Mouse (Mus musculus) ES-Bruce4 (cell line): ENCODE measurements at regions not wholly inside any gene's neighbourhood (a gene's known extent, or its start where the extent isn't known, plus 50 kb on each side); places are given as distances from the start of the nearest gene placed in this dataset.

Experiments used
- H3K27ac ChIP-seq: 2 replicates; pipeline ENCODE4 v1.5.1; 2012; ENCODE audit warnings: low read length, inconsistent platforms; ENCODE audit not compliant: insufficient read depth
- H3K27me3 ChIP-seq: 2 replicates; pipeline ENCODE4 v1.6.1; 2012; ENCODE audit warnings: mild to moderate bottlenecking, low read length, inconsistent platforms; ENCODE audit not compliant: control insufficient read depth, poor library complexity, insufficient read depth, severe bottlenecking
- H3K36me3 ChIP-seq: 2 replicates; pipeline ENCODE4 v1.6.1; 2012; ENCODE audit warnings: inconsistent platforms, mild to moderate bottlenecking, low read length, moderate library complexity; ENCODE audit not compliant: control insufficient read depth, poor library complexity, insufficient read depth, severe bottlenecking
- H3K4me1 ChIP-seq: one replicate; pipeline ENCODE4 v1.8.1; 2011; ENCODE audit warnings: low read length; ENCODE audit not compliant: control insufficient read depth, insufficient read depth
- H3K4me3 ChIP-seq: 2 replicates; pipeline ENCODE4 v1.5.1; 2011; ENCODE audit warnings: low read depth, mild to moderate bottlenecking, low read length
- H3K9ac ChIP-seq: 2 replicates; pipeline ENCODE4 v1.6.1; 2012; ENCODE audit warnings: low read depth, mild to moderate bottlenecking, inconsistent platforms; ENCODE audit not compliant: poor library complexity, severe bottlenecking
- H3K9me3 ChIP-seq: replicated peaks from 2 replicates; pipeline ENCODE4 v1.6.1; 2012; ENCODE audit warnings: mild to moderate bottlenecking, low read length, inconsistent platforms; ENCODE audit not compliant: control insufficient read depth, poor library complexity, insufficient read depth, severe bottlenecking
- CTCF ChIP-seq: IDR thresholded peaks from one replicate; pipeline ENCODE4 v1.8.1; 2011; ENCODE audit warnings: low read depth, low read length
- EP300 ChIP-seq: IDR thresholded peaks from 2 replicates; pipeline ENCODE4 v1.6.1; 2011; ENCODE audit warnings: low read depth, low read length; ENCODE audit not compliant: insufficient read depth
- POLR2A ChIP-seq: IDR thresholded peaks from one replicate; pipeline ENCODE4 v1.8.1; 2011; ENCODE audit warnings: low read length; ENCODE audit not compliant: insufficient read depth

DNA sequence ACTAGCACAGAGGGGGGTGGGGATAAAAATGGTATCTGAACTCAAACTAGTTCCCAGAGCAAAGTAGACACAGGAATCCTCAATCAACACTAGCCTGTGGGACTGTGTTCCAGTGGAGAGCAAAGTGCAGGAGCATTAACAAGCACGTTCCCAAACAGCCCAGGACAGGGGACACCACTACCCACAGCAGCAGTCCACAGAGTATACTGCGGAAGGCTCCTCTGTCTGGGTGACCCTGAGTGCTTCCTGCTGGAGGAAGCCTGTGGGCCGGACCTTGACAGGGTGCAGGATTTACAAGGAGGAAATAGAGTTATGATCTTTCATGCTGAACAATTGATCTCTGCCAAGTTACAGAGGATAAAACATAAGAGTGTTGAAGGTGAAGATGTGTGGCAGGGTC lies 560.0 kb downstream of the Dcdc2c start:
- Histone ChIP-seq H3K27ac (no peak overlapping the region), H3K27me3 (no peaks in the 10 kb centered on the region), H3K4me1 (no peaks in the 10 kb centered on the region), H3K4me3 (no peak overlapping the region), H3K36me3 (no peaks in the 10 kb centered on the region), H3K9me3 (no peaks in the 10 kb centered on the region), H3K9ac (no peak overlapping the region)
- no peak for TF ChIP-seq EP300

DNA sequence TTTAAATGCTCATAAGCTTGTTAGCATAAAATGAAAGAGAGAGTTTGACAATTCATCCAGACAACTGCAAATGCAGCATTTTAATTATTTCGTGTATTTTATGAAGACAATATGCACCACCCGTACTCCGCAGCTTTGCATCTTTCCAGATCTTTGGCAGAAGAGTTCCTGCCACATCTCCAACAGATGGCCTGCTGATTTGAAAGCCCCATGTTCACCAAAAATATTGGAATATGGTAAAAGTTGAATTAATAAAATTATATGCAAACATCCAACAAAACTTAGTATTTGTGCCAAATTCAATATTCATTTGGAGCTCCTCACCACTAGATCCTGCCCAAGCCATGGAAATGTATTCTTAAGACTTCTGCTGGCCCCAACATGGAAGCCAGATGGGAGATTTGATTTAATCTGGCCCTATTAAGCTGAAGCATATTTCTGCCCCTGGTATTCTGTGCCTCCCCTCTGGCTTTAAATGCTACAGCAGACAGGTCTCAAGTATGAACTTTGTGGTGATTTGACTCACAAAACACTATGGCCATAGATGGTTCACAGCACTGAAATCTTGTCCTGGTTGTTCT lies 567.8 kb downstream of the Dcdc2c start:
- no peaks in the 10 kb centered on the region for H3K9me3 ChIP-seq
- no peak overlapping the region for H3K27ac ChIP-seq
- H3K4me3 ChIP-seq: no peak overlapping the region
- H3K9ac ChIP-seq: no peak overlapping the region
- no peak for TF ChIP-seq EP300
- TF ChIP-seq POLR2A: no peak
- no peak for TF ChIP-seq CTCF
- no peaks in the 10 kb centered on the region for H3K4me1 ChIP-seq
- no peaks in the 10 kb centered on the region for H3K27me3 ChIP-seq
- H3K36me3 ChIP-seq: no peaks in the 10 kb centered on the region

DNA sequence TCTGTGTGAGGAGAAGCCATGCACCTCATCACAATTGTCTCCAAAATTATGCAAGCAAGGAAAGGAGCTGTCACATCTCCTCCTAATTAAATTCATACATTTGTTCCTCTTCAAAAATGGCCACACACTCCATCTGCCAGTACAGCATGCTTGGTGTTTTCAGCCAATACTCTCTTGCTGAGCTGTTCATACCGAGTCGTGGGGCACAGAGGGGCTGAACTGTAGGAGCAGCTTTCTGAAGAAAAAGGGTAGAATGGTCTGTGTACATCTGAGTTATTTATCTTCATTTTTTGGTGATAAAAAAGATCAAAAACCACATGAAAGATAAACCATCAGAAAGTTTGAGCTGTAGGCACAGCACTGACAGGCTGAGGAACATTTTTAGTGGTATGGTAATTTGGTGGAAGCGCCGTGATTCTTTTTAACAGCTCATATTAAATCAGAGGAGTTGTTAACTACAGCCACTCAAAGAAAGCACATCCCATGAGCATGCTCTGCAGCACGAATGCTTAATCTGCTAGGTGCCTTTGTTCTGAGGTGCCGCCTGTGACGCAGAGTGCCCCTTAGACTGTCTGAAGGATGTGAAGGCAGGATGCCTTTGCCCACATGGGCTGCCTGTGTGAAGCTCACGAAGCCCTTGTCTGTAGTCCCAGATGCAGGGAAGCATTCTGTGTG lies 573.8 kb downstream of the Dcdc2c start:
- no peak overlapping the region for H3K9ac ChIP-seq
- no peak overlapping the region for H3K27ac ChIP-seq
- TF ChIP-seq POLR2A: no peak
- no peak for TF ChIP-seq CTCF
- no peak for TF ChIP-seq EP300

DNA sequence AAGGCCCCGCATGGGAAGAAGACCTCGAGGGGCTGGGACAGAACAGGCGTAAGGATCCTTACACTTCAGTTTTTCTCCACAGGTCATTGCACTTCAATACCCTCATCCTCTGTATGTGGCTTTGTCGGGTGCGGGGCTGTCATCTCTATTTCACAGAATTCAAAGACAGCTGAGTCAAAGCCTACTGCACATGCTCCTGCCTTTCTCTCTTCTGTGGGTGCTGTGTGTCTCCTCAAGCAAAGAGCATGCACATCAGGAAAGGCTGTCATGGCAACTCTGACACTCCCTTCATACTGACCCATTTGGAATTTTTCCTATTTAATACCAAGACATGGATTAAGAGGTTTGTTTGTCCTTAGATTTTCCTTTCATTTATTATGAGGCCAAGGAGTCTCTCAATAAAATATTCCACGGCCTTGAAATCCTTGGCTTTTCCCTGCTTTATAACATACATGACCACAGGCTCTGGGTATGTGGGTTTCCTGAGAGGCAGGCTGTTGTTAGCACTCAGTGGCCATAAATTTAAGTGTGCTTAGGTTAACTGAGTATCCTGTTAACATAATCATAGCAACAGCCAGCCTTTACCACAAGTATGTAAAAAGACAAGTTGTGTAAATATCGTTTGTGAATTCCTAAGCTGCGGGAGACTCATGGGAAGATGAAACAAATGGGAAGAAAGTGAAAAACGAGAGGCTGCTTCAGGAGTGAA lies 574.5 kb downstream of the Dcdc2c start:
- Histone ChIP-seq H3K27me3 (no peaks in the 10 kb centered on the region; the same call in 1 of the 2 replicates), H3K4me1 (no peaks in the 10 kb centered on the region), H3K36me3 (no peaks in the 10 kb centered on the region), H3K27ac (no peak overlapping the region), H3K9ac (no peak overlapping the region), H3K4me3 (no peak overlapping the region), H3K9me3 (no peaks in the 10 kb centered on the region)
- TF ChIP-seq CTCF (no peak), POLR2A (no peak), EP300 (no peak)

More for the DNA sequence above, 573.8 kb downstream of the Dcdc2c start:
- H3K4me1 ChIP-seq: no peaks in the 10 kb centered on the region
- H3K9me3 ChIP-seq: no peaks in the 10 kb centered on the region
- no peak overlapping the region for H3K4me3 ChIP-seq
- H3K27me3 ChIP-seq: no peaks in the 10 kb centered on the region; the same call in 1 of the 2 replicates
- no peaks in the 10 kb centered on the region for H3K36me3 ChIP-seq

DNA sequence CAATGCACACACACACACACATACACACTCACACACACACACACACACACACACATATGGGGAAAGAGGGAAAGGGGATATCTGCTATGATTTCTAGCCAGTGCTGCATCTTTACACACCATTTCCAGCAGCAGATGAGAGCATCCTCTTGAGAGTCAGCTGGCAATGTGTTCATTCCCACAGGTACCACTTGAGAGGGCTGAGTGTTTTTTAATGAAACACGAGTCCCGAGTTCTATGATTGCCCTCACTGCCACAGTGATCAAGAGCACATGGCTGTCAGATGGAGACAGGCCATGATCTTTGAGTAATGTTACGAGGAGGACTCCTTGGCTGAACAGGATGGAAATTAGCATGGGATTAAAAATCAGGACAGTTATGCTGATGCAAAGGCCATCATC lies 589.3 kb downstream of the Dcdc2c start:
- H3K9me3 ChIP-seq: no peaks in the 10 kb centered on the region

GRCm38 (mm10) chr12:27960064-27960463 lies 592.1 kb downstream of the Dcdc2c start:
- H3K4me1 ChIP-seq: no peaks in the 10 kb centered on the region
- H3K4me3 ChIP-seq: no peak overlapping the region
- no peaks in the 10 kb centered on the region for H3K36me3 ChIP-seq
- H3K9ac ChIP-seq: no peak overlapping the region
- TF ChIP-seq CTCF (no peak), POLR2A (no peak), EP300 (no peak)
- no peaks in the 10 kb centered on the region for H3K9me3 ChIP-seq
- no peaks in the 10 kb centered on the region for H3K27me3 ChIP-seq
- H3K27ac ChIP-seq: no peak overlapping the region

More for the DNA sequence above, 589.3 kb downstream of the Dcdc2c start:
- Histone ChIP-seq H3K9ac (no peak overlapping the region), H3K4me1 (no peaks in the 10 kb centered on the region), H3K27ac (no peak overlapping the region), H3K27me3 (no peaks in the 10 kb centered on the region), H3K4me3 (no peak overlapping the region), H3K36me3 (no peaks in the 10 kb centered on the region)
- TF ChIP-seq EP300 (no peak), POLR2A (no peak), CTCF (no peak)
